Mouse (Mus musculus) kidney, adult 2 months (tissue): ENCODE measurements around the gene Mecom. TPM values are rescaled to one million over a fixed set of nuclear protein-coding genes. Genes with fewer than 3 reads are reported as not detected.
"Not testable (repeated sequence)": the region's sequence is repeated elsewhere in the genome, so short reads cannot be mapped to it uniquely, and the experiment has no call there.

Experiments
- DNase-seq: peaks from one replicate; pipeline ENCODE4 v3.0.0; 2021
- H3K27ac ChIP-seq: fragments of 200-500 bp; 2 replicates; pipeline ENCODE4 v1.5.1; 2012; ENCODE audit warnings: low read depth, low read length, control low read depth, inconsistent platforms; ENCODE audit not compliant: insufficient read depth
- H3K27me3 ChIP-seq: fragments of 200-500 bp; replicated peaks from 2 replicates; pipeline ENCODE4 v1.6.1; 2012; ENCODE audit warnings: mild to moderate bottlenecking, moderate library complexity, low read length, inconsistent platforms; ENCODE audit not compliant: control insufficient read depth, insufficient read depth
- H3K36me3 ChIP-seq: fragments of 200-500 bp; 2 replicates; pipeline ENCODE4 v1.6.1; 2012; ENCODE audit warnings: mild to moderate bottlenecking, moderate library complexity, low read length, inconsistent platforms; ENCODE audit not compliant: control insufficient read depth, insufficient read depth
- H3K4me1 ChIP-seq: fragments of 200-500 bp; 2 replicates; pipeline ENCODE4 v1.6.1; 2011; ENCODE audit warnings: low read length; ENCODE audit not compliant: control insufficient read depth, insufficient read depth
- H3K4me3 ChIP-seq: fragments of 200-500 bp; 2 replicates; pipeline ENCODE4 v1.5.1; 2011; ENCODE audit warnings: mild to moderate bottlenecking, low read depth, low read length, control low read depth; ENCODE audit not compliant: insufficient read depth
- CTCF ChIP-seq: fragments of 200-500 bp; conservative IDR thresholded peaks from 2 replicates; pipeline ENCODE4 v1.5.1; 2011; ENCODE audit warnings: low read depth, mild to moderate bottlenecking, control low read depth, low read length, moderate library complexity, mixed read lengths; ENCODE audit not compliant: insufficient read depth, insufficient read length
- POLR2A ChIP-seq: fragments of 200-500 bp; IDR thresholded peaks from one replicate; pipeline ENCODE4 v1.6.1; 2011; ENCODE audit warnings: low read depth, low read length, control low read depth
- WGBS: fragments of 180-500 bp; shearing (Covaris S2); methylation state at CpG from one replicate; pipeline ENCODE4 v1.1.7; 2018; 5-methylcytosine and 5-hydroxymethylcytosine counted together
- polyA plus RNA-seq: library from polyadenylated mRNA; depleted of rRNA; stranded (reverse); fragments of >200 nt; gene quantifications from 2 replicates; pipeline ENCODE4 v1.2.3, GENCODE M21; 2012

The Mecom gene
- polyA plus RNA-seq, 1 experiment: 12.9 TPM

- TF ChIP-seq POLR2A (no peak), CTCF (no peak)
- no peaks in the 10 kb centered on the region; the same call in 1 of the 2 replicates for H3K27me3 ChIP-seq
Measured at GRCm38 (mm10) chr3:30445247-30445969, 102.4 kb downstream of the Mecom start.

GRCm38 (mm10) chr3:30441646-30442045 is 106.2 kb downstream of the Mecom start:
- H3K36me3 ChIP-seq: no peaks in the 10 kb centered on the region
- DNase-seq: no peak
- H3K4me1 ChIP-seq: peaks cover 8% of the 10 kb centered on the region
- no peaks in the 10 kb centered on the region; the same call in 1 of the 2 replicates for H3K27me3 ChIP-seq
- no peak overlapping the region for H3K27ac ChIP-seq
- no peak overlapping the region for H3K4me3 ChIP-seq
- TF ChIP-seq POLR2A (no peak), CTCF (no peak)

More at GRCm38 (mm10) chr3:30445247-30445969, 102.4 kb downstream of the Mecom start:
- no peaks in the 10 kb centered on the region for H3K36me3 ChIP-seq
- 93% methylated on average over 4 of the region's 4 CpGs for WGBS
- no peak overlapping the region for H3K4me3 ChIP-seq
- no peak for DNase-seq
- H3K27ac ChIP-seq: peak overlapping the region; percentile 14
- peaks cover 17% of the 10 kb centered on the region for H3K4me1 ChIP-seq

- H3K36me3 ChIP-seq: no peaks in the 10 kb centered on the region
- WGBS: 71% methylated on average over 7 of the region's 7 CpGs
- H3K27me3 ChIP-seq: no peaks in the 10 kb centered on the region
- no peaks in the 10 kb centered on the region for H3K4me1 ChIP-seq
- no peak overlapping the region for H3K27ac ChIP-seq
- H3K4me3 ChIP-seq: no peak overlapping the region
- DNase-seq: no peak
- TF ChIP-seq CTCF (no peak), POLR2A (no peak)
Measured at GRCm38 (mm10) chr3:30438007-30438406, 109.8 kb downstream of the Mecom start.

GRCm38 (mm10) chr3:30436561-30436960 is 111.2 kb downstream of the Mecom start:
- DNase-seq: no peak
- WGBS: 91% methylated on average over 6 of the region's 6 CpGs
- TF ChIP-seq POLR2A: no peak
- no peak for TF ChIP-seq CTCF
- no peaks in the 10 kb centered on the region for H3K4me1 ChIP-seq
- no peak overlapping the region for H3K4me3 ChIP-seq
- no peak overlapping the region for H3K27ac ChIP-seq
- no peaks in the 10 kb centered on the region for H3K36me3 ChIP-seq
- no peaks in the 10 kb centered on the region for H3K27me3 ChIP-seq

- Histone ChIP-seq H3K27ac (no peak overlapping the region), H3K4me3 (no peak overlapping the region), H3K36me3 (no peaks in the 10 kb centered on the region), H3K27me3 (no peaks in the 10 kb centered on the region), H3K4me1 (no peaks in the 10 kb centered on the region)
- 81% methylated on average over 9 of the region's 9 CpGs for WGBS
- no peak for TF ChIP-seq CTCF
- TF ChIP-seq POLR2A: no peak
- DNase-seq: no peak
Measured at GRCm38 (mm10) chr3:30436131-30436530, 111.7 kb downstream of the Mecom start.

- WGBS: 43% methylated on average over 5 of the region's 5 CpGs
- peak; percentile 62 for DNase-seq
- no peak overlapping the region for H3K4me3 ChIP-seq
- peak overlapping the region; percentile 43; the same call in 1 of the 2 replicates for H3K27ac ChIP-seq
- no peaks in the 10 kb centered on the region for H3K36me3 ChIP-seq
- H3K4me1 ChIP-seq: peaks cover 4% of the 10 kb centered on the region; the same call in 1 of the 2 replicates
- no peaks in the 10 kb centered on the region for H3K27me3 ChIP-seq
- TF ChIP-seq POLR2A (no peak), CTCF (no peak)
Measured at GRCm38 (mm10) chr3:30428877-30429276, 118.9 kb downstream of the Mecom start.

GRCm38 (mm10) chr3:30424036-30424435 is 123.8 kb downstream of the Mecom start:
- Histone ChIP-seq H3K36me3 (no peaks in the 10 kb centered on the region), H3K27me3 (no peaks in the 10 kb centered on the region), H3K4me3 (no peak overlapping the region), H3K27ac (no peak overlapping the region), H3K4me1 (peaks cover 4% of the 10 kb centered on the region; the same call in 1 of the 2 replicates)
- no peak for DNase-seq
- WGBS: 95% methylated on average over 5 of the region's 5 CpGs
- TF ChIP-seq POLR2A (no peak), CTCF (no peak)

GRCm38 (mm10) chr3:30421948-30422347 is 125.9 kb downstream of the Mecom start:
- not testable (repeated sequence) for H3K4me3 ChIP-seq, H3K36me3 ChIP-seq, H3K27ac ChIP-seq, H3K4me1 ChIP-seq, DNase-seq, H3K27me3 ChIP-seq
- 86% methylated on average over 4 of the region's 4 CpGs for WGBS
